Mouse (Mus musculus): ENCODE data around the gene Usp16. TPM values are rescaled to one million over a fixed set of nuclear protein-coding genes. Genes with fewer than 3 reads are reported as not detected.
"Not testable (repeated sequence)": the region's sequence is repeated elsewhere in the genome, so short reads cannot be mapped to it uniquely, and the experiment has no call there.

Usp16 gene
- polyA plus RNA-seq, 1 experiment from 2014 or later = 43.8 TPM

DNA sequence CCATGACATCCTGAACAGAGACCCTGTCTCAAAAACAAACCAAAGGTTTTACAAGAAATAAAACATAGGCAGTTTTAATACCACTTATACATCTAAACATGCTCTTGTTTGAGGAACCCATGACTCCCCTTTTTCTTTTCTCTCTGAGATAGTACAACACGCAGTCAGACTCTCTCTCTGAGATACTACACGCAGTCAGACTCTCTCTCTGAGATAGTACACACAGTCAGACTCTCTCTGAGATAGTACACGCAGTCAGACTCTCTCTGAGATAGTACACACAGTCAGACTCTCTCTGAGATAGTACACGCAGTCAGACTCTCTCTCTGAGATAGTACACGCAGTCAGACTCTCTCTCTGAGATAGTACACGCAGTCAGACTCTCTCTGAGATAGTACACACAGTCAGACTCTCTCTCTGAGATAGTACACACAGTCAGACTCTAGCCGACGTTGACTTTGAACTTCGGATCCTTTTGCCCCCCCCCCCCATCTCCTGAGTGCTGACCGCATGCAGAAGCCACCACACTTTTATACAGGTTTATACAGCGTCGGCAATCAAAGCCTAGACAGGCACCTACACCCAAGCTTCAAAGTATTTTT, 37.8 kb downstream of the Usp16 start:
- WGBS = 91% methylated on average over 12 of the region's 12 CpGs
- not testable (repeated sequence) for H3K9me3 ChIP-seq; H3K9ac ChIP-seq; ATAC-seq (ENCODE audit: borderline replicate concordance, extremely low read depth, low FRiP score, low TSS enrichment); H3K27ac ChIP-seq; H3K4me2 ChIP-seq; H3K27me3 ChIP-seq; H3K4me3 ChIP-seq
- H3K4me1 ChIP-seq = peaks cover 18% of the 10 kb centered on the region
- H3K36me3 ChIP-seq = peaks cover 58% of the 10 kb centered on the region

DNA sequence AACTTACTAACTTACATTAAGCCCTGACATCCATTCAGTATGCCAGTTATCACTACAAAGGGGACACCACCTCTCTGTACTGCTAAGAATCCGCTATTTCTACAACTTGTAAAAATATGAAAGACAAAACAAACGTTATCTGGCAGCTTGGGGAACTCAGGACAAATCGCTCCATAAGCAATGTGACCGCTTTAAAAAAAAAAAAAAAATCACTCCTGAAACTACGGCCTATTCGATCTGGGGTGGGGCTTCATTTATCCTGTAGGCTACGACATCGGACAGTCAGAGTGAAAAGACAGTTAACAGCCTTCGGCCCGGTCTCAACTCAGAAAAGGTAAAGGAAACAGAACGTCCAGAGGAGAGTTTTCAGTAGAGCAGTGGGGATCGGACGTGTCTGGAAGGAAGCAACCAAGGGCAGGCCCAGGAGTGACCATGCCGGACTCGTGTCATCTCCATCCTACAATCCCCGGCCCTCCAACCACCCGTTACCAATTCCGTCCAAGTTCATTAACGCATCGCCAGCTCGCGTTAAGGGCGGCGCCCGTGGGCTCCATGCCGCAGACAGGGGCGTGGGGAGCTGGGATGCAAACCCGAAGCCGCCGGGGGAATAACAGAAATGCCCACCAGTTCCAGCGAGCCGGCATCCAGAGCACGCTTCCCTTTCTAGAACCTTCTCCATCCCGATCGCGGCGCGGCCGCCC, 40.6 kb downstream of the Usp16 start:
- no peaks in the 10 kb centered on the region for H3K27me3 ChIP-seq
- H3K9ac ChIP-seq = peak overlapping the region; percentile 94
- H3K36me3 ChIP-seq = peaks cover 31% of the 10 kb centered on the region
- no peaks in the 10 kb centered on the region for H3K9me3 ChIP-seq
- WGBS = under 1% methylated on average over 39 of the region's 39 CpGs
- ATAC-seq (ENCODE audit: borderline replicate concordance, extremely low read depth, low FRiP score, low TSS enrichment) = peak; percentile 31; the same call in 1 of the 2 replicates
- H3K4me3 ChIP-seq = peak overlapping the region; percentile 88
- H3K4me2 ChIP-seq = peak overlapping the region; percentile 70
- H3K4me1 ChIP-seq = peaks cover 18% of the 10 kb centered on the region
- peak overlapping the region; percentile 83 for H3K27ac ChIP-seq

DNA sequence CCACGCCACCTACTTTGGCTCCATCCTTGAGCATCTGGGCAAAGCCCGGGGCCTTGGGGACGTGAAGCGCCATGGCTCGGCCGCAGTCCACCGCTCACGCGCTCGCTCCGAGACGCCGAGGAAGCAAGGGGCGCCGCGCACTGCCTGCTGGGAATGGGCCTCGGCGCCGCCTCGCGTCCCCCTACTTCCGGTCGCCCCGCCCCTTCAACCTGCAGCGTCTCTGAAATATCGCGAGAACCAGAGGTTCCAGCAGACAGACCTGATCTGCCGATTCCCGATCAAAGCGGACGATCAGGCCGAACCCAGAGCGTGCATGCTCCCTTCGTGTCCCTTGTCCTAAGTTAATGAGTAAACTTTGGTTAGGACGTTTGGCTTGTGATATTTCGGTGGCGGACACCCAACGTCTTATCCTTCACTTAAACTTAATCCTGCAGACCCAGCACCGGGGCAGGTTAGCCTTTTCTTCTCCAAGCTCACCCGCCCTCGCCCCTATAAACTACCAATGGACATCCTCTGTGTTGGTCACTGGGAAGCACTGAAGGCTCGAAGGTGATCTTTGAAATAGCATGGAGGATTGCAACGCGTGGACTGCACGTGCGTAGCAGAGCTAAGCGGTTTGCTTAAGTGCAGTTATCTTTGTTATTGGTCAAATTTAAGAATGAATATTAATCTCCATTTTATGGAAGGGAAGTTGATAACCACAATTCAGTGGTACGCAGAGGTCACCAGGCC, 41.4 kb downstream of the Usp16 start, which contains the start of gene Cct8:
Gene Cct8 (minus strand): TSS at position 158 of the 732 bp plus-strand sequence.
- Histone ChIP-seq H3K9ac (peak within 1 kb of the TSS; percentile 94), H3K4me2 (peak within 1 kb of the TSS; percentile 70), H3K27me3 (no peaks in the 10 kb centered on the region), H3K4me1 (peaks cover 18% of the 10 kb centered on the region), H3K27ac (peak within 1 kb of the TSS; percentile 83), H3K9me3 (no peaks in the 10 kb centered on the region), H3K4me3 (peak within 1 kb of the TSS; percentile 88), H3K36me3 (peaks cover 23% of the 10 kb centered on the region)
- 1% methylated on average over 48 of the region's 48 CpGs for WGBS
- ATAC-seq (ENCODE audit: borderline replicate concordance, extremely low read depth, low FRiP score, low TSS enrichment) = peak; percentile 94

- Histone ChIP-seq H3K27ac (no peak overlapping the region), H3K36me3 (peaks cover 15% of the 10 kb centered on the region), H3K9me3 (no peaks in the 10 kb centered on the region), H3K4me1 (peaks cover 26% of the 10 kb centered on the region), H3K4me3 (peak overlapping the region; percentile 88), H3K4me2 (peak overlapping the region; percentile 59), H3K9ac (0 out of 2 replicates have a peak overlapping the region, but pooled peaks have one; percentile 4), H3K27me3 (no peaks in the 10 kb centered on the region)
- 89% methylated on average over 2 of the region's 2 CpGs for WGBS
- ATAC-seq (ENCODE audit: borderline replicate concordance, extremely low read depth, low FRiP score, low TSS enrichment) = no peak
Observed at GRCm38 (mm10) chr16:87496728-87497127, 42.2 kb downstream of the Usp16 start.

GRCm38 (mm10) chr16:87497171-87497570, 42.7 kb downstream of the Usp16 start:
- H3K9me3 ChIP-seq = no peaks in the 10 kb centered on the region
- H3K4me2 ChIP-seq = peak overlapping the region; percentile 59; the same call in 1 of the 2 replicates
- no peak overlapping the region for H3K27ac ChIP-seq
- peaks cover 10% of the 10 kb centered on the region for H3K36me3 ChIP-seq
- H3K9ac ChIP-seq = no peak overlapping the region
- ATAC-seq (ENCODE audit: borderline replicate concordance, extremely low read depth, low FRiP score, low TSS enrichment) = no peak
- WGBS = 82% methylated on average over 6 of the region's 6 CpGs
- H3K4me3 ChIP-seq = no peak overlapping the region
- no peaks in the 10 kb centered on the region for H3K27me3 ChIP-seq
- H3K4me1 ChIP-seq = peaks cover 28% of the 10 kb centered on the region

DNA sequence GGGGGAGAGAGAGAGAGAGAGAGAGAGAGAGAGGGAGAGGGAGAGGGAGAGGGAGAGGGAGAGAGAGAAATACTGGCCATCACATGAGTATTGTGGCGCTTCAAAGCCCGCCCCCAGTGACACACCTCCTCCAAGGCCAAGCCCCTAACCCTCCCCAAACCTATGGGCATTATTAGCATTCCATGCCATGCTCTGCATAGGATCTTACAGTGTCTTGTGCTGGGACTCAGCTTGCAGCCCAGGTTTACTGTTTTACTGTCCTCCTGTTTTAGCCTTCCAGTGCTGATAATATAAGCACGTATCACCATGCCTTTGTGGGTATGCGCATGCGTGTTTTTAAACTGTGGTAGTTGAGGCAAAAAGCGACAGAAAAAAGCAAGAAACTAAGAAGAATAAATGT, 45.1 kb downstream of the Usp16 start:
- H3K4me2 ChIP-seq = no peak overlapping the region
- no peak overlapping the region for H3K27ac ChIP-seq
- H3K9ac ChIP-seq = no peak overlapping the region
- no peaks in the 10 kb centered on the region for H3K27me3 ChIP-seq
- H3K4me3 ChIP-seq = no peak overlapping the region
- no peaks in the 10 kb centered on the region for H3K36me3 ChIP-seq
- no peaks in the 10 kb centered on the region for H3K9me3 ChIP-seq
- 62% methylated on average over 6 of the region's 6 CpGs for WGBS
- ATAC-seq (ENCODE audit: borderline replicate concordance, extremely low read depth, low FRiP score, low TSS enrichment) = no peak
- peaks cover 21% of the 10 kb centered on the region for H3K4me1 ChIP-seq

DNA sequence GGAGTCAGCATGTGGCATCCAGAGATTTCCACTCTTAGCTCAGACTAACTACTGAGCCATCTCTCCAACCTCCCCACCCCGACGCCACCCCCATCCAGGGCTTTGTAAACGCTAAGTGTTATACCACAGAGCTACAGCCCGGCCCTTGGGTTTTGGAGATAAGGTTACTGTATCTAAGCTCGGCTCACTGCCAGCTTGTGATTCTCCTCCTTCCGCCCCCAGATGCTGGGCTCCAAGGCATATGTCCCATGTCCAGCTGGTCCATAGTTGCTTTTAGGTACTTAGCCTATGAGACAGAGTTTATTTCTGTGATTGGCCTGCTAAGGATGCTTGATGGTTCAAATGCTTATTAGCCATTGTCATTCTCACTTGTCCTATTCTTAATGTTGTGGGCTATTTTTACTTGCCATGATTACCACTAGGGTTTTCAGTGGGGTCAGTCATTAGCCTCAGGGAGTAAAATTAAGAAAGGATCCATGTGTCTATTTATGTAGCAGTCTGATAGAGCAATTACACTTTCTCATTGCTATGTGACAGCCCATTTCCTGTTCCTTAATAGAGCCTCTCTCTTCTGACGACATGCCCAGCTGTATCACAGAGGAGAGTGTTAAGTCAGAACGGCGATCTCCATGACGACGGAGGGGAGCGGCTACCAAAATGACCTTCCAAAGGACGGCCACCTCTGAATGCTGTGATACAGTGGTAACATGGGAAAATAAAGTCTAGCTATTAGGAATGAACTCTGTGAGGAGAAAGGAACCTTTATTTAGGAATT, 47.0 kb downstream of the Usp16 start:
- ATAC-seq (ENCODE audit: borderline replicate concordance, extremely low read depth, low FRiP score, low TSS enrichment) = peak; percentile 68; the same call in 1 of the 2 replicates
- 0 out of 2 replicates have a peak overlapping the region, but pooled peaks have one; percentile 17 for H3K27ac ChIP-seq
- no peaks in the 10 kb centered on the region for H3K9me3 ChIP-seq
- WGBS = 24% methylated on average over 13 of the region's 13 CpGs
- no peak overlapping the region for H3K4me3 ChIP-seq
- no peaks in the 10 kb centered on the region for H3K36me3 ChIP-seq
- no peak overlapping the region for H3K9ac ChIP-seq
- no peaks in the 10 kb centered on the region for H3K27me3 ChIP-seq
- peaks cover 17% of the 10 kb centered on the region for H3K4me1 ChIP-seq
- peak overlapping the region; percentile 1; the same call in 1 of the 2 replicates for H3K4me2 ChIP-seq

DNA sequence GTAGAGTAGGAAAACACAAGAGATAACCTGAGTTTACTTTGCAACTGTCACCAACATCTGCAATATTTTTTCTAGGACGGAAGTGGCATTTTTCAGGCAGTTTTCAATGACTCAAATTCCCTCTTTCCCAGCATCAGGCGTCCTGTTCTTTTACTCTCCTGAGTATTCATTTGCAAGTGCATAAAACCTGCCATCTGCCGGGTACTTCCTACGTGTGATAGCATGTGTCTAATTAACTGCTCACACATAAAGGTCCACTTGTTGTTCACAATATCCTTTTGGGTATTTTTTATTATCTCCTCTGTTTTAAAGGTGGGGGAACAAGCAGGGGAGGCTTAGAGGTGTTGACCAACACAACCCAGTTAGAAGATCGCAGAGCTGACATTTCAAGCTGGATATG, 57.2 kb downstream of the Usp16 start:
- Histone ChIP-seq H3K9me3 (no peaks in the 10 kb centered on the region), H3K27ac (no peak overlapping the region), H3K9ac (no peak overlapping the region), H3K27me3 (no peaks in the 10 kb centered on the region), H3K4me2 (no peak overlapping the region), H3K4me3 (no peak overlapping the region), H3K4me1 (no peaks in the 10 kb centered on the region), H3K36me3 (no peaks in the 10 kb centered on the region)
- WGBS = 68% methylated on average over 5 of the region's 5 CpGs
- no peak for ATAC-seq (ENCODE audit: borderline replicate concordance, extremely low read depth, low FRiP score, low TSS enrichment)

DNA sequence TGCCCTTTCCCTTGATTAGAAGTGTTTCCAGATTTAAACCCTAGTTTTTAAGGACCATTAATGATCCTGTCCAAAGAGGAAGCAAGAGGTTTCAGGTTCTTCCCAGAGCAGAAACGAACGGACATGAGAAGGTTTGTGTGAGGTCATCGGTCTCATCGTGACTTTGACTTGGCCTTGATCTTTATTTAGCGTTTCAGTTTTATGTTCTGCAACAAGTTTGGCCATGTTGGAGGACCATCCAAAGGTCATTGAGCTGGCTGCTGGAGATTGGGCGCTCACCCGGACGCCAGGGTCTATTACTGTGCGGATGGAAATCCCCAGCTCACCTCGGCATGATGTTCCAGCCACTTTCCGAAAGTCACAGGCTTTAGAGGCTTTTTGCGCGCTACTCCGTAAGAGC, 57.8 kb downstream of the Usp16 start:
- Histone ChIP-seq H3K4me3 (no peak overlapping the region), H3K36me3 (no peaks in the 10 kb centered on the region), H3K27me3 (no peaks in the 10 kb centered on the region), H3K27ac (no peak overlapping the region), H3K9ac (no peak overlapping the region), H3K4me1 (no peaks in the 10 kb centered on the region), H3K4me2 (no peak overlapping the region), H3K9me3 (no peaks in the 10 kb centered on the region)
- ATAC-seq (ENCODE audit: borderline replicate concordance, extremely low read depth, low FRiP score, low TSS enrichment) = no peak
- WGBS = 89% methylated on average over 14 of the region's 14 CpGs

- no peak overlapping the region for H3K9ac ChIP-seq
- H3K4me3 ChIP-seq = no peak overlapping the region
- WGBS = 76% methylated on average over 5 of the region's 5 CpGs
- no peaks in the 10 kb centered on the region for H3K36me3 ChIP-seq
- no peak overlapping the region for H3K4me2 ChIP-seq
- H3K27ac ChIP-seq = no peak overlapping the region
- H3K27me3 ChIP-seq = no peaks in the 10 kb centered on the region
- H3K9me3 ChIP-seq = no peaks in the 10 kb centered on the region
- no peaks in the 10 kb centered on the region for H3K4me1 ChIP-seq
- no peak for ATAC-seq (ENCODE audit: borderline replicate concordance, extremely low read depth, low FRiP score, low TSS enrichment)
Observed at GRCm38 (mm10) chr16:87524228-87524627, 69.7 kb downstream of the Usp16 start.

GRCm38 (mm10) chr16:87527553-87528249, 73.2 kb downstream of the Usp16 start:
- H3K4me2 ChIP-seq = no peak overlapping the region
- no peak overlapping the region for H3K27ac ChIP-seq
- H3K9ac ChIP-seq = no peak overlapping the region
- H3K27me3 ChIP-seq = no peaks in the 10 kb centered on the region
- no peaks in the 10 kb centered on the region for H3K9me3 ChIP-seq
- no peaks in the 10 kb centered on the region for H3K36me3 ChIP-seq
- H3K4me3 ChIP-seq = no peak overlapping the region
- no peaks in the 10 kb centered on the region for H3K4me1 ChIP-seq
- 37% methylated on average over 8 of the region's 8 CpGs for WGBS
- peak; percentile 40; the same call in 1 of the 2 replicates for ATAC-seq (ENCODE audit: borderline replicate concordance, extremely low read depth, low FRiP score, low TSS enrichment)

Data from lung, embryonic 15.5 days (tissue).